Mouse (Mus musculus): ENCODE data around the gene Gabra4. TPM values are rescaled to one million over a fixed set of nuclear protein-coding genes. Genes with fewer than 3 reads are reported as not detected.
"Not testable (repeated sequence)": the region's sequence is repeated elsewhere in the genome, so short reads cannot be mapped to it uniquely, and the experiment has no call there.

The Gabra4 gene
- polyA plus RNA-seq, 1 experiment from 2014 or later, result 2.4 TPM

- ATAC-seq (replicated peaks; ENCODE audit: extremely low read depth, insufficient read depth, low FRiP score), result no peak
- no peaks in the 10 kb centered on the region for H3K27me3 ChIP-seq (ENCODE audit: control insufficient read depth, insufficient read depth, low read length)
- H3K4me3 ChIP-seq (ENCODE audit: low read length), result no peak overlapping the region
- 83% methylated on average over 2 of the region's 2 CpGs for WGBS
- H3K9me3 ChIP-seq (replicated peaks; ENCODE audit: control insufficient read depth, low read length), result no peaks in the 10 kb centered on the region
- H3K9ac ChIP-seq (ENCODE audit: low read length), result no peak overlapping the region
- no peak overlapping the region for H3K4me2 ChIP-seq (ENCODE audit: low read depth, low read length)
- H3K36me3 ChIP-seq (ENCODE audit: control insufficient read depth, insufficient read depth), result no peaks in the 10 kb centered on the region
- H3K27ac ChIP-seq (ENCODE audit: low read length), result no peak overlapping the region
- no peaks in the 10 kb centered on the region for H3K4me1 ChIP-seq (ENCODE audit: control insufficient read depth, insufficient read depth, low read length)
Measured at GRCm38 (mm10) chr5:71593745-71594255, 64.3 kb downstream of the Gabra4 start.

GRCm38 (mm10) chr5:71571646-71572237, 86.4 kb downstream of the Gabra4 start:
- no peaks in the 10 kb centered on the region for H3K9me3 ChIP-seq (replicated peaks; ENCODE audit: control insufficient read depth, low read length)
- no peak overlapping the region for H3K9ac ChIP-seq (ENCODE audit: low read length)
- H3K36me3 ChIP-seq (ENCODE audit: control insufficient read depth, insufficient read depth), result no peaks in the 10 kb centered on the region
- no peak overlapping the region for H3K4me2 ChIP-seq (ENCODE audit: low read depth, low read length)
- ATAC-seq (replicated peaks; ENCODE audit: extremely low read depth, insufficient read depth, low FRiP score), result no peak
- H3K4me1 ChIP-seq (ENCODE audit: control insufficient read depth, insufficient read depth, low read length), result no peaks in the 10 kb centered on the region
- 71% methylated on average over 9 of the region's 9 CpGs for WGBS
- H3K4me3 ChIP-seq (ENCODE audit: low read length), result no peak overlapping the region
- no peaks in the 10 kb centered on the region for H3K27me3 ChIP-seq (ENCODE audit: control insufficient read depth, insufficient read depth, low read length)
- H3K27ac ChIP-seq (ENCODE audit: low read length), result no peak overlapping the region

GRCm38 (mm10) chr5:71548079-71548478, 110.0 kb downstream of the Gabra4 start, which contains the start of gene Cox7b2:
Cox7b2 (minus strand) TSS chr5:71548205.
- H3K4me1 ChIP-seq (ENCODE audit: control insufficient read depth, insufficient read depth, low read length), result no peaks in the 10 kb centered on the region
- H3K36me3 ChIP-seq (ENCODE audit: control insufficient read depth, insufficient read depth), result no peaks in the 10 kb centered on the region
- no peak within 1 kb of the TSS for H3K9ac ChIP-seq (ENCODE audit: low read length)
- no peak within 1 kb of the TSS for H3K4me2 ChIP-seq (ENCODE audit: low read depth, low read length)
- 91% methylated on average over 10 of the region's 10 CpGs for WGBS
- no peaks in the 10 kb centered on the region for H3K27me3 ChIP-seq (ENCODE audit: control insufficient read depth, insufficient read depth, low read length)
- no peak for ATAC-seq (replicated peaks; ENCODE audit: extremely low read depth, insufficient read depth, low FRiP score)
- no peak within 1 kb of the TSS for H3K27ac ChIP-seq (ENCODE audit: low read length)
- H3K4me3 ChIP-seq (ENCODE audit: low read length), result no peak within 1 kb of the TSS
- no peaks in the 10 kb centered on the region for H3K9me3 ChIP-seq (replicated peaks; ENCODE audit: control insufficient read depth, low read length)

- no peak overlapping the region for H3K4me2 ChIP-seq (ENCODE audit: low read depth, low read length)
- no peaks in the 10 kb centered on the region for H3K4me1 ChIP-seq (ENCODE audit: control insufficient read depth, insufficient read depth, low read length)
- ATAC-seq (replicated peaks; ENCODE audit: extremely low read depth, insufficient read depth, low FRiP score), result no peak
- H3K9ac ChIP-seq (ENCODE audit: low read length), result no peak overlapping the region
- H3K27me3 ChIP-seq (ENCODE audit: control insufficient read depth, insufficient read depth, low read length), result no peaks in the 10 kb centered on the region
- no peak overlapping the region for H3K27ac ChIP-seq (ENCODE audit: low read length)
- no peaks in the 10 kb centered on the region for H3K36me3 ChIP-seq (ENCODE audit: control insufficient read depth, insufficient read depth)
- H3K4me3 ChIP-seq (ENCODE audit: low read length), result no peak overlapping the region
- H3K9me3 ChIP-seq (replicated peaks; ENCODE audit: control insufficient read depth, low read length), result no peaks in the 10 kb centered on the region
Measured at GRCm38 (mm10) chr5:71545554-71545953, 112.6 kb downstream of the Gabra4 start.

- not testable (repeated sequence) for H3K4me2 ChIP-seq (ENCODE audit: low read depth, low read length); H3K9ac ChIP-seq (ENCODE audit: low read length); H3K9me3 ChIP-seq (replicated peaks; ENCODE audit: control insufficient read depth, low read length); H3K36me3 ChIP-seq (ENCODE audit: control insufficient read depth, insufficient read depth); H3K27ac ChIP-seq (ENCODE audit: low read length); H3K27me3 ChIP-seq (ENCODE audit: control insufficient read depth, insufficient read depth, low read length); H3K4me3 ChIP-seq (ENCODE audit: low read length); H3K4me1 ChIP-seq (ENCODE audit: control insufficient read depth, insufficient read depth, low read length); ATAC-seq (replicated peaks; ENCODE audit: extremely low read depth, insufficient read depth, low FRiP score)
- 63% methylated on average over 10 of the region's 15 CpGs for WGBS
Measured at GRCm38 (mm10) chr5:71525486-71525885, 132.6 kb downstream of the Gabra4 start.

Other genes with a start within 250 kb of the Gabra4 start
- not detected in 2 replicates for gene Cox7b2, start 110.1 kb downstream of the Gabra4 start, polyA plus RNA-seq (2015; fragmentation: Nextera tagmentation; extraction: Ambion mirVana)
- gene Gabrb1, start 195 bp downstream of the Gabra4 start, polyA plus RNA-seq (2015; fragmentation: Nextera tagmentation; extraction: Ambion mirVana), result 0.43 and 0.90 TPM in 2 replicates

Data from heart, embryonic 16.5 days (tissue).